Mouse (Mus musculus) E14TG2a.4 (cell line): ENCODE data around the gene Selenoi.

Source experiments
- H3K27me3 ChIP-seq: 2 replicates; pipeline ENCODE4 v1.6.1; 2014; ENCODE audit warnings: low read length, control low read depth; ENCODE audit not compliant: insufficient read depth
- H3K36me3 ChIP-seq: 2 replicates; pipeline ENCODE4 v1.6.1; 2014; ENCODE audit warnings: low read length, control low read depth; ENCODE audit not compliant: insufficient read depth
- H3K4me1 ChIP-seq: replicated peaks from 2 replicates; pipeline ENCODE4 v1.6.1; 2014; ENCODE audit warnings: low read depth, low read length, control low read depth
- H3K4me3 ChIP-seq: replicated peaks from 2 replicates; pipeline ENCODE4 v1.5.1; 2014; ENCODE audit warnings: mild to moderate bottlenecking, low read length
- H3K9me3 ChIP-seq: 2 replicates; pipeline ENCODE4 v1.6.1; 2014; ENCODE audit warnings: low read length, control low read depth
- CTCF ChIP-seq: conservative IDR thresholded peaks from 2 replicates; pipeline ENCODE4 v1.5.1; 2014; ENCODE audit warnings: low read length
- NANOG ChIP-seq: IDR thresholded peaks from 2 replicates; pipeline ENCODE4 v1.6.1; 2014; ENCODE audit warnings: borderline replicate concordance, low read length, mixed read lengths
- POU5F1 ChIP-seq: IDR thresholded peaks from 2 replicates; pipeline ENCODE4 v1.6.1; 2014; ENCODE audit warnings: low read length, borderline replicate concordance

Gene Selenoi

DNA sequence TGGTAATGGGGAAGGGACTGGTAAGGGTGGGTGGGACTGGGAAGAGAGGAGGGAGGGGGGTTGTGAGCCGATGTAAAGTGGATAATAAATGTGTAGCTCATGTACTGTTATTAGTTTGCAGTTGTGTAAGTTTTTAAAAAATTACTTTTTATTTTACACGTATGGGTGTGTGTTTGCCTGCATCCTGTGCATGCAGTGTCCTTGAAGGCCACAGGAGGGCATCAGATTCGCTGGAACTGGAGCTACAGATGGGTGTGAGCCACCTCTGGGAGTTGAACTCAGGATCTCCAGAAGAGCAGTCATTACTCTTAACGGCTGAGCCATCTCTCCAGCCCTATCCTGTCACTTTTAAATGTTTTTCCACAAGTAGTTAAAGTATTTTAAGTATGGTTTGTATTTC lies 1.5 kb upstream of the Selenoi start:
- H3K36me3 ChIP-seq: no peaks in the 10 kb centered on the region
- peaks cover 29% of the 10 kb centered on the region for H3K9me3 ChIP-seq
- no peak overlapping the region for H3K4me3 ChIP-seq
- H3K27me3 ChIP-seq: peaks cover 17% of the 10 kb centered on the region
- H3K4me1 ChIP-seq: peaks cover 11% of the 10 kb centered on the region; the same call in 1 of the 2 replicates
- TF ChIP-seq NANOG (no peak), CTCF (no peak), POU5F1 (no peak)

DNA sequence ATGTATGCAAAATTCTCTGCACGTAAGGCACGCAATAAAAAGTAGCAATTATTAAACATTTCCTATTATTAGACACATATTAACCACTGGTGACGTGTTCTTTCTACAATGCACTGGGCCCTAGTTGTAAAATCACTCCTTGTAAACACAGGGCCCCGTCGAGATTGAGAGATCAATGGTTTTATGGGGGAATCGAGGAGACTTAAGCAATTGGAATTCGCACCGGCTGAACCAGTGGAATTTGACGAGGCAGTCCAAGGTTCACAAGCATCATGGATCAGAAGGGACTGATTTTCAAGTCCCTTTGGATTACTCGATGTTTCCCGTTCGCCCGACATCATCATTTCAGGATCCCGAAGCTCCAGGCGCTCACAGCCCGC lies 500 bp upstream of the Selenoi start:
- peaks cover 17% of the 10 kb centered on the region for H3K27me3 ChIP-seq
- no peaks in the 10 kb centered on the region for H3K36me3 ChIP-seq
- H3K9me3 ChIP-seq: peaks cover 25% of the 10 kb centered on the region
- TF ChIP-seq POU5F1 (no peak), NANOG (no peak), CTCF (no peak)
- H3K4me1 ChIP-seq: peaks cover 11% of the 10 kb centered on the region; the same call in 1 of the 2 replicates
- H3K4me3 ChIP-seq: peak overlapping the region; percentile 81

DNA sequence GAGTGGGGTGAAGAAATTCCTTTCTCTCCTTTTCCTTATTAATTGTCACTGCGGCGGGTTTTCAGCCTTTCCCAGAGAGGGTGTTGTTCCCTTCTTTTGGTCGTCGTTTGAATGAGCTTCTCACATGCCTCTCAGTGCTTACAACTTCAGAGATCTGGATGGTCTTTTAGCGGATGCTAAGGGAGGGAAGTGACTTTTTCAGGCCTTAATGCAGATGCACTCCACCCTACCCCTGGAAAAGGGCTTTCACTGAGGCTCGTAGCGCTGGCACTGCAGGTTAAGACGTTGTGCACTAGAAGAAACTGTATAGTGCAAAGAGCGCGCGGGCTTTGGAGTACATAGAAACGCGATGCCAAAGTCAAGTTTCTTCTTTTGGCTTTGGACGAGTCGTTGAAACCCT lies 661 bp downstream of the Selenoi start:
- TF ChIP-seq POU5F1 (no peak), NANOG (no peak)
- peaks cover 25% of the 10 kb centered on the region for H3K9me3 ChIP-seq
- H3K27me3 ChIP-seq: peaks cover 17% of the 10 kb centered on the region
- H3K4me3 ChIP-seq: peak overlapping the region; percentile 81
- peaks cover 11% of the 10 kb centered on the region; the same call in 1 of the 2 replicates for H3K4me1 ChIP-seq
- H3K36me3 ChIP-seq: no peaks in the 10 kb centered on the region

DNA sequence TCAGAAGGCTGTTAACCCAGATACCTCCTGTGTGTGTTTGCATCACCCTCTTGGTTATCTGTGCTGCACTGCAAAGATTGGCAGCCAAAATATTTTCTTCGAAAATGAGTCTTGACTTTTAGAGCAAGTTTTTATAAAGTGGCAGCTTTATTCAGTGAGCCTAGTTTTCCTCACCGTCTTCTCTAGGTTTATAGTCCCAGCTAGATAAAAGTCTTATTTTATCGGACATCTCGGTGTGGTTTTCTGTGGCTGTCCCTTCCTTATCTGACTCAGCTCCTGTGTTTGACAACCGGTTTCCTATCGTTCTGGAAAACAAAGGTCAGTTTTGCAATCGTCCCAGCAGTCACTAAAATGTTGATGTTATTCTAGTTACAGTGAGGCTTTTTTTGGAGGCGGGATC lies 1.6 kb downstream of the Selenoi start:
- Histone ChIP-seq H3K36me3 (no peaks in the 10 kb centered on the region), H3K9me3 (peaks cover 25% of the 10 kb centered on the region), H3K4me1 (peaks cover 11% of the 10 kb centered on the region; the same call in 1 of the 2 replicates), H3K27me3 (peaks cover 17% of the 10 kb centered on the region), H3K4me3 (no peak overlapping the region)
- no peak for TF ChIP-seq POU5F1
- TF ChIP-seq CTCF: no peak
- no peak for TF ChIP-seq NANOG

DNA sequence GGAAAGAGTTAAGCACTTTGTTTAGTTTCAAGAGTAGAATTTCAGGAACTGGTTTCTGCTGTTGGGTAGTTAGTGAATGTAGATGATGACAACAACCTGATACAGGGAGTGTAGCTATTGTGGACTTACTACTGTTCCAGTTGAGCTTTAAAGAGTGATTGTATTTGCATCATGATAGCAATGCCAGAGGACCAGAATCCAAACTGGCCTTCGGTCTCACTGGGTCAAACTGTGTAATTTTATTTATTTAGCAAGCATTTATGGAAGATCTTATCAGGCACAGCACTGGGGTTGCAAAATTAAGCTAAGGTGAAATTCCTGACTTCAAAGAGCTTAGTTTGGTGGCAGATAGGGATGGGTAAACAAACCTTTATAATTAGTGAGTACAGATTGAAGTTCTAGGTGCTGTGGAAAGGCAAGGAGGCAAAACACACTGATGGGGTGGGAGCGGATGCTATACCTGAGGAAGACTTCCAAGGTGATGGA lies 3.3 kb downstream of the Selenoi start:
- Histone ChIP-seq H3K9me3 (peaks cover 16% of the 10 kb centered on the region), H3K27me3 (peaks cover 17% of the 10 kb centered on the region), H3K4me1 (peaks cover 11% of the 10 kb centered on the region; the same call in 1 of the 2 replicates), H3K36me3 (no peaks in the 10 kb centered on the region), H3K4me3 (no peak overlapping the region)
- no peak for TF ChIP-seq CTCF
- no peak for TF ChIP-seq POU5F1
- TF ChIP-seq NANOG: no peak

DNA sequence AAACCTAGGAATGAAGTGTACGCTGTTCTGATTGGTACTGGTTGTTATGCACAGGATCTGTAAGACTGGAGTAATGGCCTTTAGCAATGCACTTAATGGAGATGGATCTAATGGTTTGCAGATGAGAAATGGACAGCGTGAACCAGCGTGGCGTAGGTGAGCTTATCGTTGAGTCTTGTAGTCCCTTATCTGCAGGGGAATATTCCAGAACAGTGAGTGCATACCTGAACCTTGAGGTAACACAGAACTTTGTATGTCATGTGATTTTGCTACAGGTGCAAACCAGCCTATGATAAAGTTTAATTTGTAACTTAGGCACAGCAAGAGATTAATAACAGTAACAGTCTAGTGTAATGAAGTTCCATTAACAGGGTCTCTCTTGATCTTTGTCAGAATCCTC lies 6.2 kb downstream of the Selenoi start:
- TF ChIP-seq CTCF (no peak), NANOG (no peak), POU5F1 (no peak)
- Histone ChIP-seq H3K4me3 (no peak overlapping the region), H3K4me1 (peaks cover 5% of the 10 kb centered on the region; the same call in 1 of the 2 replicates), H3K27me3 (peaks cover 9% of the 10 kb centered on the region), H3K36me3 (no peaks in the 10 kb centered on the region), H3K9me3 (no peaks in the 10 kb centered on the region)

DNA sequence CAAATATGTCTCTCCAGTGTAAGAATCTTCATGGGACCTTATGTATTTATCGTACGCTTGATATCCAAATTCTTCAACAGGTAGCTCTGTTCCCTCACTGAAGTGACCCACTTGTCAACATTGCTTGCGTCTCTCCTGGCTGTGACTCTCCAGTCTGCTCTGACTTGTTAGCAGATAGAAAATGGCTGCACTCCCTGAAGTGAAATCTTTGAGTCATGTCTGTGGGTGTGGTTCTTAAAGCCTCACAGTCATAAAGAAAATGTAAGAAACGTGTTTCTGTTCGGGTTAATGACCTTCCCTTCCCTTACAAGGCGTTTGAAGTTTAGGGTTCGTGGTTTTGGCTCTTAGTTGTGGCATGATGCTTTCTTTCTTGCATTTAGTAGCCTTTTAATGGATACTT lies 8.2 kb downstream of the Selenoi start:
- H3K27me3 ChIP-seq: no peaks in the 10 kb centered on the region
- H3K9me3 ChIP-seq: no peaks in the 10 kb centered on the region
- no peaks in the 10 kb centered on the region for H3K4me1 ChIP-seq
- no peak for TF ChIP-seq CTCF
- no peak for TF ChIP-seq POU5F1
- no peak for TF ChIP-seq NANOG
- H3K36me3 ChIP-seq: no peaks in the 10 kb centered on the region
- H3K4me3 ChIP-seq: no peak overlapping the region

DNA sequence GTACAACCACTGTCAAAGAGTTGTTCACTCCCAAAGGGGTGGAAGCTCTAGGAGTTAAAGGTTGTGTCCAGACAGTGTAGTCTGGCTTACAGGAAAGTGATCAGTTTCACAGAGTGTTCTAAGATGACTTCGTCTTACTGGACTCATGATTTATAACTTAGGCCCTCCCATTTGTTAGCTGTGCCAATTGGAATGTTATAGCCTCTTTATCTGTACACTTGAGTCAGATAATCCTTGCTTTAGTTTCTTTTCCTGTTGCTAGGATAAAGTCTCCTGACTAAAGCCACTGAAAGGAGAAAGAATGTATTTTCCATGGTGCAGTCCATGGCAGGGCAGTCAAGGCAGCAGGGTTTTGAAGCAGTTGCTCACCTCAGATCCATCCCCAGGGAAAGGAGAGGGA lies 10.0 kb downstream of the Selenoi start:
- no peaks in the 10 kb centered on the region for H3K9me3 ChIP-seq
- H3K4me3 ChIP-seq: no peak overlapping the region
- H3K36me3 ChIP-seq: no peaks in the 10 kb centered on the region
- TF ChIP-seq CTCF: no peak
- no peak for TF ChIP-seq POU5F1
- TF ChIP-seq NANOG: no peak
- no peaks in the 10 kb centered on the region for H3K4me1 ChIP-seq
- H3K27me3 ChIP-seq: no peaks in the 10 kb centered on the region

DNA sequence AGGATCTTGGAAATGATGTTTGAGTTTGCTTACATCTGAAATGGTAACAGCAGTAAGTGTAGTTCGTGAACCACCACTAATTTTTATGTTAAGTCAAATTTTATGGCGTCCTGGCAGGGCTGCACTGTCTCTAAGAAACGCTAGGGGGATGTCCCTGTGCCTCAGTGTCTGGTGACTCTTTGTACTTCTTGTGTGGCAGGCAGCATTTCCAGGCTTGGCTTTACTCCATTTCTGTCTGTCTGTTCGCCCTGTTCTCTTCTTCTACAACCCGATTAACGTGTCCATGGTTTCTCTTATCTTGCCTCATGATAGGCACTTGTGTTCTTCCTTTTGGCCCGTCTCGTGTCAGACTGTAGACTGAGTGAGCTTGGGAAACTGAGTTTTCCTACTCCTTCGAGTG lies 11.4 kb downstream of the Selenoi start:
- TF ChIP-seq NANOG: no peak
- no peak for TF ChIP-seq POU5F1
- peak; percentile 77 for TF ChIP-seq CTCF
- no peaks in the 10 kb centered on the region for H3K27me3 ChIP-seq
- no peaks in the 10 kb centered on the region for H3K4me1 ChIP-seq

More for the DNA sequence above, 11.4 kb downstream of the Selenoi start:
- H3K36me3 ChIP-seq: no peaks in the 10 kb centered on the region
- no peak overlapping the region for H3K4me3 ChIP-seq
- H3K9me3 ChIP-seq: no peaks in the 10 kb centered on the region
